Mouse (Mus musculus): Measurements from ENCODE around the gene Als2.

Als2 gene

GRCm38 (mm10) chr1:59236856-59237441 lies at the start of gene Als2:
Gene Als2, minus strand, starts transcription at chr1:59237231.
- DNase-seq (ENCODE audit: extremely low spot score, low read depth, low spot score) = peak; percentile 88

GRCm38 (mm10) chr1:59286316-59286850 lies 49.4 kb upstream of the Als2 start:
- no peak for DNase-seq (ENCODE audit: extremely low spot score, low read depth, low spot score)

GRCm38 (mm10) chr1:59285880-59286279 lies 48.8 kb upstream of the Als2 start:
- DNase-seq (ENCODE audit: extremely low spot score, low read depth, low spot score) = no peak

GRCm38 (mm10) chr1:59272189-59272588 lies 35.2 kb upstream of the Als2 start:
- no peak for DNase-seq (ENCODE audit: extremely low spot score, low read depth, low spot score)

GRCm38 (mm10) chr1:59269951-59270689 lies 33.1 kb upstream of the Als2 start:
- peak; percentile 98 for DNase-seq (ENCODE audit: extremely low spot score, low read depth, low spot score)

GRCm38 (mm10) chr1:59269466-59269865 lies 32.4 kb upstream of the Als2 start:
- no peak for DNase-seq (ENCODE audit: extremely low spot score, low read depth, low spot score)

- no peak for DNase-seq (ENCODE audit: extremely low spot score, low read depth, low spot score)
Observed at GRCm38 (mm10) chr1:59268931-59269330, 31.9 kb upstream of the Als2 start.

GRCm38 (mm10) chr1:59257736-59258135 lies 20.7 kb upstream of the Als2 start:
- no peak for DNase-seq (ENCODE audit: extremely low spot score, low read depth, low spot score)

GRCm38 (mm10) chr1:59256751-59257231 lies 19.8 kb upstream of the Als2 start, which contains the start of gene Cdk15:
Gene Cdk15, plus strand, starts transcription at chr1:59256906.
- no peak for DNase-seq (ENCODE audit: extremely low spot score, low read depth, low spot score)

GRCm38 (mm10) chr1:59253301-59253909 lies 16.4 kb upstream of the Als2 start:
- DNase-seq (ENCODE audit: extremely low spot score, low read depth, low spot score) = no peak

GRCm38 (mm10) chr1:59252762-59253161 lies 15.7 kb upstream of the Als2 start:
- DNase-seq (ENCODE audit: extremely low spot score, low read depth, low spot score) = no peak

- no peak for DNase-seq (ENCODE audit: extremely low spot score, low read depth, low spot score)
Observed at GRCm38 (mm10) chr1:59247602-59248001, 10.6 kb upstream of the Als2 start.

- no peak for DNase-seq (ENCODE audit: extremely low spot score, low read depth, low spot score)
Observed at GRCm38 (mm10) chr1:59243770-59244169, 6.7 kb upstream of the Als2 start.

- peak; percentile 54 for DNase-seq (ENCODE audit: extremely low spot score, low read depth, low spot score)
Observed at GRCm38 (mm10) chr1:59237614-59238211, 682 bp upstream of the Als2 start.

- DNase-seq (ENCODE audit: extremely low spot score, low read depth, low spot score) = no peak
Observed at GRCm38 (mm10) chr1:59229187-59229586, 7.8 kb downstream of the Als2 start.

- DNase-seq (ENCODE audit: extremely low spot score, low read depth, low spot score) = no peak
Observed at GRCm38 (mm10) chr1:59228552-59228951, 8.5 kb downstream of the Als2 start.

- no peak for DNase-seq (ENCODE audit: extremely low spot score, low read depth, low spot score)
Observed at GRCm38 (mm10) chr1:59222101-59222825, 14.8 kb downstream of the Als2 start.

GRCm38 (mm10) chr1:59221591-59221990 lies 15.4 kb downstream of the Als2 start:
- DNase-seq (ENCODE audit: extremely low spot score, low read depth, low spot score) = no peak

- no peak for DNase-seq (ENCODE audit: extremely low spot score, low read depth, low spot score)
Observed at GRCm38 (mm10) chr1:59220371-59220770, 16.7 kb downstream of the Als2 start.

- no peak for DNase-seq (ENCODE audit: extremely low spot score, low read depth, low spot score)
Observed at GRCm38 (mm10) chr1:59215446-59215845, 21.6 kb downstream of the Als2 start.

- DNase-seq (ENCODE audit: extremely low spot score, low read depth, low spot score) = no peak
Observed at GRCm38 (mm10) chr1:59212951-59213350, 24.1 kb downstream of the Als2 start.
